Mouse (Mus musculus): ENCODE data around the gene Olfr285. TPM values are rescaled to one million over a fixed set of nuclear protein-coding genes. Genes with fewer than 3 reads are reported as not detected.

Olfr285 gene
- not detected in 2 replicates for total RNA-seq (2014; fragmentation: Nextera tagmentation)
- total RNA-seq (2017) = not detected in 2 replicates

DNA sequence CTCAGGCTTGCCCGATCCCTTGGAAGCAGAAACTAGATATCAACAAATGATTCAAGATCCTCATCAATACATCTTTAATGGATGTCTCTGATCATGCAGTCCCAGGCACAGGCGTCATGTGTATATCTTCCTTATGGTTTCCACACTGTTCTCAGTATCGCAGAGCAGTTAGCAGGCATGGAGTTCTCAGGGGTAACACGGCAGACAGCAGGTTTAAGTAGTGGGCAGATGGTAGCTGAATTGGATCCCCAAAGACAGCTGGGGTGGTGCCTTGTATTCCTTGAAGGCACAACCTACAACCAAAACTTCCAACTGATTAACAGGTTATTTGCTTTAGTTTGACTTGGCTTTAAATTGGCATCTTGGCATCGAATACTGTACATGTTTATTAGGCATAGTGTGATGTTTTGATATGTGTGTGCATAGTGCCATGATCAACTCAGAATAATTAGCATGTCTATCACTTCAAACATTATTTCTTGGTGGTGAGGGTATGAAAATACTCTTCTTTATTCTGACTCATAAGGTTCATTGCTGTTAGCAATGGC lies at the start of gene Olfr285:
Gene Olfr285, minus strand, starts transcription at position 177 of the 548 bp plus-strand sequence.
- ATAC-seq (replicated peaks; ENCODE audit: low FRiP score, low TSS enrichment, poor library complexity, severe bottlenecking) = no peak

DNA sequence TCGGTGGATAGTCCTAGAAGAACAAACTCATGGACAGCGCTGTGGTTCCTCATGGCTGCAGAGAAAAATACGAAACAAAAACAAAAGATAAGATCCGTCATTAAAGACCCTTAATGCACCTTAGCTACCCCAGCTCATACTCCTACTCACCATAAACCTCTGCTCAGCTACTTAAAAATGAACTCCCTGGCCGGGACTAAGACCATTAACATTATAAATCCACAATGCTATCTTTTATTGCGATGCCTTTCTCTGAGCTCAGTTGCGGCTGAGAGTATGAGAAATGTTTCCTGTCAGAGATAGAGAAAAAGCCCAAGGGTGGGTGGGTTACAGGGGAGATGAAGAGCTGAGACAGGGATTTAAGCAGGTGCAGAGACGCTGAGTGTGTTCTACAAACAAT lies 23.7 kb upstream of the Olfr285 start, which contains the start of gene Olfr284:
Gene Olfr284, minus strand, starts transcription at position 101 of the 400 bp plus-strand sequence.
- ATAC-seq (replicated peaks; ENCODE audit: low FRiP score, low TSS enrichment, poor library complexity, severe bottlenecking) = no peak

DNA sequence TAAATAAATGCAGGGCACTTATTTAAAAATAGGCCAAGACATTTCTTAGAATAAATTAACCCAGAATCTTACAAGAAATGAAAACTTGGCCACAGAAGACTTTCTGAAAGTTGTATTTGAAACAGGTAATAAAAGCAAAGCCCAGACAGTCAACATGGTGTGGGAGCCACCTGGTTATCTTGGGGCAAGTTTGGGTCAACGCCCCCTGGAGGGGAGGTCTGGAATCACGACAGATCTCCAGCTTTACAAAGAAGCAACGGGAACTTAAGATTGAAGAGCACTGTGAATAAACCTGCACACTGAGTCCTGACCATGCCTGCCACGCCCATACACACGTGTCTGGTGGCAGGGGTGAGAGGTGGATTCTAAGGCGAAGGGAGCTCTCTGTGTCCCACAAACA lies 1.4 kb downstream of the Olfr285 start:
- ATAC-seq (replicated peaks; ENCODE audit: low FRiP score, low TSS enrichment, poor library complexity, severe bottlenecking) = no peak

DNA sequence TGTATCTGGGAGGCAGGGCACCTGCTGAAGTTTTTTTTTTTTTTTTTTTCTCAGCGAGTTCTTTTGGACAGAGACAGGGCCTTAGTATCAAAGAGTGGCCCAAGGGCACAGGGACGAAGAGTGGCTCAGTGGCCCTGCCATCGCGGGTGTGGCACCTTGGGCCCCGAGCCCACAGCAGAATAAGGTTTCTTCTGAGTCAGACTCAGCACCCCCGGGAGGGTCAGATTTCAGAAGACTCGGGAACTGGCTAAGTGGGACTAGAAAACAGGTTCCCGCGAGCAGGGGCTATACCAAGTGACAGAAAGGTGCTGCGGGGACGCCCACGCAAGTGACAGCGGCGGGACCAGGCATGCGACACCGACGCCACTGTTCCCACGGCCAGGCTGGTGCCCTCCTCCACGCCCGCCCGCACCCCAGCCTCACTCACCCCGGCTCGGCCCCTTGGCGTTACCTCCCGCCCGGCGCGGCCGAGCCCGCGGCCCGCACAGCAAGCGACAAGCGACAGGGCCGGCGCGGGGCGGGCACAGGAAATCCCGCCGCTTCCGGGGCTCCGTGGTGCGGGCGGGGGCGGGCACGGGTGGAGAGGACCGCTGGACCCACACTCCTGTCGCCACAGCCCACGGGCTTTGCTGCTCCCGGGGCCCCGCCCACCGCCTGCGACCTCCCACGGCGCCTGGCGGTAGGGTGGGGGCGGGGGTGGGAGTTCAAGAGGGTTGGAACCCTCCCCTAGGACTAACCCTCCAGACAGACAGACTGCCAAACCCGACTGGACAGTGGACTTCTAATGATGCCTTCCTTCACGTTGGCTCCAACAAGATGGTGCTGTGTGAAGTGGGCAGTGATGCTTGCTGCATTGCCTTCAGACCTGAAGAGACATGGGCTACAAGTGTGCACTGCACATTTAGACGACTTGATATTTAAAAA lies 21.3 kb downstream of the Olfr285 start, which contains the start of gene Zfp641:
Gene Zfp641, minus strand, starts transcription at position 534 of the 924 bp plus-strand sequence.
- ATAC-seq (replicated peaks; ENCODE audit: low FRiP score, low TSS enrichment, poor library complexity, severe bottlenecking) = no peak

DNA sequence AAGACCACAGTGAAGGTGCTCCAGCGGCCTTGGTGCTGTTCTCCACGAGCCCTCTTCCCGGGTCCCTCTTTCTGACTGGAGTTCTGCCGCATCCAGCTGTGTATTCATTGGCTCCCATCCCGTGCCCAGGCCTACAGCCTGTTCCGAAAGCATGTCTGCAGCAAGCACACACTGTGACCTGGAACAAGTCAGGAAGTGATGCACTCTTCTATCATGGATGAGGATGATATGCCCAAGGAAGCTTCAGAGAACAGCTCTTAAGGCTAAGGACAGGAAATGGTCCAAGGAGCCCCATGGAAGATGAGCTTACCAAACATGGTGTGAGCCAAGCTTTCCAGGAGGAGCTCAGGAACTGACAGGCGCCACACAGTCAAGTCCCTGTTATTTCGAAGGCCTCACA lies 23.5 kb downstream of the Olfr285 start:
- no peak for ATAC-seq (replicated peaks; ENCODE audit: low FRiP score, low TSS enrichment, poor library complexity, severe bottlenecking)

DNA sequence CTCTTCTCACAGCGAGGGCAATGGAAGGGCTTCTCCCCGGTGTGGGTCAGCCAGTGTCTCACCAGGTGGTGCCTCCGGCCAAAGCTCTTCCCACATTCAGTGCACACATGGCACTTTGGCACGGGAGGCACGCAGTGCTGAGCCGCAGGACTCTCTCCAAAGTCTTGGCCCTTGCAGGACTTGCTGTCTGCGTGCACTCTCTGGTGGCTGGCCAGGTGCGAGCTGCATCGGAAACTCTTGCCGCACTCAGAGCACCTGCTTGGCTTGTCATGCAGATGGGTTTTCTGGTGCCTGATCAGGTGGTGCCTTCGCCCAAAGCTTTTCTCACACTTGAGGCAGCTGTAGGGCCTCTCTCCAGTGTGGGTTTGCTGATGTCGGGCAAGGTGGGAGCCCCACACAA lies 28.6 kb downstream of the Olfr285 start:
- ATAC-seq (replicated peaks; ENCODE audit: low FRiP score, low TSS enrichment, poor library complexity, severe bottlenecking) = no peak

DNA sequence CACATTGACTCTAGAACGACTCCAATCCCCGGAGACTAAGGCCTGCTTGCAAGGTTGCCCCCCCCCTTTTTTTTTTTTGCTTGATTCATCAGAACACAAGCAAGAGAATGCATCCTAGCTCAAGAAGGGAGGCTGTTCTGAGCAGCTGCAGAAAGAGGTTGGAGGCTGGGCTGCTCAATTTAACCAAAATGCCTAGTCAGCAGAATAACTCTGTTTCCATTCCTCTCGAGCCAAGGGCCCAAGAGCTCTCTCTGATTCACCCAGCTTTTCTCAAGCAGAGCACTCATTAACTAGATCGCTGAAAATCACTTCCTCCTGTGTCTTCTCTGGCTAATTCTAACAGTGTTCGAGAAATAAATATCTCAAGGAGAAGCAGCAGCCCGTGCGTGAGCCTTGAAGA lies 30.7 kb downstream of the Olfr285 start:
- ATAC-seq (replicated peaks; ENCODE audit: low FRiP score, low TSS enrichment, poor library complexity, severe bottlenecking) = no peak

Other genes with a start within 250 kb of the Olfr285 start
- 69.0 and 74.9 TPM in 2 replicates for gene Pfkm, start 224.8 kb downstream of the Olfr285 start, total RNA-seq (2014; fragmentation: Nextera tagmentation)
- gene Pfkm, start 224.8 kb downstream of the Olfr285 start, total RNA-seq (2017) = 63.7 and 89.1 TPM in 2 replicates
- 45.5 and 46.0 TPM in 2 replicates for gene Senp1, start 223.6 kb downstream of the Olfr285 start, total RNA-seq (2014; fragmentation: Nextera tagmentation)
- 35.2 and 39.0 TPM in 2 replicates for gene Senp1, start 223.6 kb downstream of the Olfr285 start, total RNA-seq (2017)
- gene Asb8, start 151.7 kb downstream of the Olfr285 start, total RNA-seq (2014; fragmentation: Nextera tagmentation) = 21.0 and 25.6 TPM in 2 replicates
- gene Asb8, start 151.7 kb downstream of the Olfr285 start, total RNA-seq (2017) = 14.8 and 16.4 TPM in 2 replicates
- gene Ccdc184, start 150.2 kb downstream of the Olfr285 start, total RNA-seq (2014; fragmentation: Nextera tagmentation) = not detected in 2 replicates
- not detected in 2 replicates for gene Ccdc184, start 150.2 kb downstream of the Olfr285 start, total RNA-seq (2017)
- not detected in 2 replicates for gene Olfr288, start 121.8 kb downstream of the Olfr285 start, total RNA-seq (2014; fragmentation: Nextera tagmentation)
- not detected in 2 replicates for gene Olfr288, start 121.8 kb downstream of the Olfr285 start, total RNA-seq (2017)
- not detected in 2 replicates for gene Gm44579, start 96.4 kb downstream of the Olfr285 start, total RNA-seq (2014; fragmentation: Nextera tagmentation)
- gene Gm44579, start 96.4 kb downstream of the Olfr285 start, total RNA-seq (2017) = not detected in 2 replicates
- not detected in 2 replicates for gene Olfr287, start 96.3 kb downstream of the Olfr285 start, total RNA-seq (2014; fragmentation: Nextera tagmentation)
- not detected in 2 replicates for gene Olfr287, start 96.3 kb downstream of the Olfr285 start, total RNA-seq (2017)
- gene Olfr286, start 82.9 kb downstream of the Olfr285 start, total RNA-seq (2014; fragmentation: Nextera tagmentation) = not detected in 2 replicates
- gene Olfr286, start 82.9 kb downstream of the Olfr285 start, total RNA-seq (2017) = not detected in 2 replicates
- not detected in 2 replicates for gene H1fnt, start 60.1 kb downstream of the Olfr285 start, total RNA-seq (2014; fragmentation: Nextera tagmentation)
- gene H1fnt, start 60.1 kb downstream of the Olfr285 start, total RNA-seq (2017) = not detected in 2 replicates
- gene Zfp641, start 21.2 kb downstream of the Olfr285 start, total RNA-seq (2014; fragmentation: Nextera tagmentation) = not detected in 2 replicates
- not detected in 2 replicates for gene Zfp641, start 21.2 kb downstream of the Olfr285 start, total RNA-seq (2017)
- gene Olfr284, start 23.6 kb upstream of the Olfr285 start, total RNA-seq (2014; fragmentation: Nextera tagmentation) = not detected in 2 replicates
- gene Olfr284, start 23.6 kb upstream of the Olfr285 start, total RNA-seq (2017) = not detected in 2 replicates
- not detected in 2 replicates for gene Olfr283, start 63.6 kb upstream of the Olfr285 start, total RNA-seq (2014; fragmentation: Nextera tagmentation)
- not detected in 2 replicates for gene Olfr283, start 63.6 kb upstream of the Olfr285 start, total RNA-seq (2017)
- not detected in 2 replicates for gene Olfr282, start 113.9 kb upstream of the Olfr285 start, total RNA-seq (2014; fragmentation: Nextera tagmentation)
- gene Olfr282, start 113.9 kb upstream of the Olfr285 start, total RNA-seq (2017) = not detected in 2 replicates
- gene Olfr281, start 135.2 kb upstream of the Olfr285 start, total RNA-seq (2014; fragmentation: Nextera tagmentation) = not detected in 2 replicates
- gene Olfr281, start 135.2 kb upstream of the Olfr285 start, total RNA-seq (2017) = not detected in 2 replicates
- not detected in 2 replicates for gene OR5BS1P, start 152.5 kb upstream of the Olfr285 start, total RNA-seq (2014; fragmentation: Nextera tagmentation)
- not detected in 2 replicates for gene OR5BS1P, start 152.5 kb upstream of the Olfr285 start, total RNA-seq (2017)
- gene Lalba, start 165.4 kb upstream of the Olfr285 start, total RNA-seq (2014; fragmentation: Nextera tagmentation) = not detected in 2 replicates
- not detected in 2 replicates for gene Lalba, start 165.4 kb upstream of the Olfr285 start, total RNA-seq (2017)
- gene Olfr279, start 175.0 kb upstream of the Olfr285 start, total RNA-seq (2014; fragmentation: Nextera tagmentation) = not detected in 2 replicates
- gene Olfr279, start 175.0 kb upstream of the Olfr285 start, total RNA-seq (2017) = not detected in 2 replicates
- gene Kansl2, start 216.9 kb upstream of the Olfr285 start, total RNA-seq (2014; fragmentation: Nextera tagmentation) = 68.9 and 73.0 TPM in 2 replicates
- 54.4 and 57.7 TPM in 2 replicates for gene Kansl2, start 216.9 kb upstream of the Olfr285 start, total RNA-seq (2017)

All from megakaryocyte-erythroid progenitor cell, adult 5-6 weeks (primary cell).